Mouse (Mus musculus) layer of hippocampus, adult 9-10 months (tissue): ENCODE measurements at regions not wholly inside any gene's neighbourhood (a gene's known extent, or its start where the extent isn't known, plus 50 kb on each side); places are given as distances from the start of the nearest gene placed in this dataset.

Experiments used
- DNase-seq: peaks from one replicate; pipeline ENCODE4 v3.0.0; 2022; ENCODE audit warnings: low spot score

- no peak for DNase-seq
Observed at GRCm38 (mm10) chr14:33864796-33865195, 58.6 kb upstream of the Gdf10 start.

GRCm38 (mm10) chr14:33865746-33866145, 57.6 kb upstream of the Gdf10 start:
- no peak for DNase-seq

DNA sequence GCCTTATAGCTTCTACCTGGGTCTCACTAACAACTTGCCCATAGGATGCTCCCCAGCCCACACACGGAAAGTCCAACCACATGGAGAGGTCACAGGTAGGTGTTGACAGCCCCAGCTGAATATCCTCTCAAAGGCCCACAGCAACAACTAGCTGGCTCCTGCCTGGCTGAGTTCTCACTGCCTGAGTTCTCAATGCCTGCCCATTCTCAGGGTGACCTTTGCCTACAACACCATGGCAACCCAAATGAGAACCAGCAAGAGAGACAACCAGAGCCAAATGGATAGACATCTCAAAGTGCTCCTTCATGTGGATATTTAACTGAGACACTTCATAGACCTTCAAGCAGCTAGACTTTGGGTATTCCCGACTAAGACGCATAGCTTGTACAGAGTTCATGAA, 55.7 kb upstream of the Gdf10 start:
- DNase-seq = no peak
